In the genomic region with DNA sequence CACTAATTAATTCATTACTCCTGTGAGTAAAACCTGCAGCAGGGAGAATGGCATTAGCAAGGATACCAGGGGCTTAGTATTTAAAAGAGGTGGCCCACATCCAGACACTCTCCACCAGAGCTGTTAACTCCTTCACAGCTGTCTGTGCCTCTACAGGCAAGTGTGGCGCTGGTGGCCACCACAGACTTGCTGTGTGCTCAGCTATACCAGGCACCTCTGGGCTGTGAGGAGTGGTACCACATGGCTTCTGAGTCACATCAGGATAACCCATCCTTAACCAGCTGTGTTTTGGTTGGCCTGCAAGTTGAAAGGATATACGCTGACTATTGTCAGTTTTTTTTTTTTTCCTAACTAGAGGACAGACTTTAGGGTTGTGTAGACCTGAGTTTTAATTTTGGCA, we compare ENCODE assay signal across 26 mouse cellular contexts.
DNase-seq lines count a peak whose midpoint lies in the region; ATAC-seq and TF ChIP-seq lines count a peak whose summit lies in the region.
"Had no signal": no experiment of that assay in that cellular context is flagged by ENCODE, and none has a peak within 500 bp of the region (broad histone marks: within the 10 kb centered on the region; RNA-seq: fewer than 3 reads in every experiment).

No protein-coding gene starts in this region.

- TF ChIP-seq CTCF in intestine, postnatal 0 days (IDR thresholded peaks at IDR 0.05; ENCODE audit: low read depth) = no peak
- no peak for TF ChIP-seq CTCF in stomach, postnatal 0 days (IDR thresholded peaks at IDR 0.05; ENCODE audit: low read depth)

- no peak for ATAC-seq in intestine, embryonic 14.5 days (replicated peaks; ENCODE audit: low FRiP score, low TSS enrichment, low read depth)
- ATAC-seq in intestine, postnatal 0 days = no peak
- ATAC-seq in midbrain, embryonic 16.5 days = 0 out of 2 replicates have a peak, but pooled peaks have one; percentile 62
- no peak for ATAC-seq in midbrain, embryonic 14.5 days (ENCODE audit: low FRiP score, low TSS enrichment)
- no peak for ATAC-seq in limb, embryonic 11.5 days (ENCODE audit: insufficient number of reproducible peaks, low FRiP score, low TSS enrichment, low read depth)
- no peak for ATAC-seq in erythroblast, adult 5-6 weeks (replicated peaks; ENCODE audit: low FRiP score, poor library complexity, severe bottlenecking)
- no peak for ATAC-seq in stomach, postnatal 0 days (ENCODE audit: low FRiP score, low TSS enrichment)
- ATAC-seq: forebrain, embryonic 13.5 days; forebrain, postnatal 0 days; intestine, embryonic 15.5 days had no signal

- 79% methylated on average over 2 of the region's 2 CpGs for WGBS in intestine, embryonic 14.5 days
- 88% methylated on average over 2 of the region's 2 CpGs for WGBS in intestine, postnatal 0 days
- WGBS in midbrain, embryonic 16.5 days = 83% methylated on average over 2 of the region's 2 CpGs
- 75% methylated on average over 2 of the region's 2 CpGs for WGBS in midbrain, embryonic 14.5 days
- WGBS in limb, embryonic 11.5 days = 48% methylated on average over 2 of the region's 2 CpGs
- WGBS in stomach, postnatal 0 days = 90% methylated on average over 2 of the region's 2 CpGs

- H3K4me1 ChIP-seq in intestine, embryonic 14.5 days (replicated peaks; ENCODE audit: control insufficient read depth, insufficient read depth, low read length) = no peaks in the 10 kb centered on the region
- H3K4me1 ChIP-seq in intestine, postnatal 0 days (replicated peaks; ENCODE audit: control insufficient read depth, insufficient read depth, low read length) = no peaks in the 10 kb centered on the region
- H3K4me1 ChIP-seq in midbrain, embryonic 16.5 days (ENCODE audit: control insufficient read depth, insufficient read depth, low read length) = no peaks in the 10 kb centered on the region; the same call in 1 of the 2 replicates
- H3K4me1 ChIP-seq in midbrain, embryonic 14.5 days (ENCODE audit: control insufficient read depth, insufficient read depth, low read length) = no peaks in the 10 kb centered on the region
- H3K4me1 ChIP-seq in limb, embryonic 11.5 days (ENCODE audit: control insufficient read depth, insufficient read depth, low read length) = peaks cover 3% of the 10 kb centered on the region; the same call in 1 of the 2 replicates
- no peaks in the 10 kb centered on the region for H3K4me1 ChIP-seq in stomach, postnatal 0 days (replicated peaks; ENCODE audit: control insufficient read depth, insufficient read depth)
- H3K4me1 ChIP-seq: embryonic facial prominence, embryonic 12.5 days; embryonic facial prominence, embryonic 15.5 days; forebrain, embryonic 13.5 days; hindbrain, embryonic 12.5 days; hindbrain, embryonic 15.5 days; intestine, embryonic 15.5 days had no signal

- no peak for TF ChIP-seq EP300 in stomach, postnatal 0 days (optimal IDR thresholded peaks at IDR 0.05)

- no peak overlapping the region for H3K4me2 ChIP-seq in intestine, embryonic 14.5 days (ENCODE audit: low read length)
- H3K4me2 ChIP-seq in intestine, postnatal 0 days (replicated peaks; ENCODE audit: low read depth) = no peak overlapping the region
- H3K4me2 ChIP-seq in midbrain, embryonic 16.5 days (ENCODE audit: low read length) = no peak overlapping the region
- H3K4me2 ChIP-seq in midbrain, embryonic 14.5 days (ENCODE audit: low read length) = no peak overlapping the region
- no peak overlapping the region for H3K4me2 ChIP-seq in limb, embryonic 11.5 days (ENCODE audit: low read depth, severe bottlenecking)
- H3K4me2 ChIP-seq in stomach, postnatal 0 days (replicated peaks; ENCODE audit: low read depth) = no peak overlapping the region
- H3K4me2 ChIP-seq: embryonic facial prominence, embryonic 12.5 days; embryonic facial prominence, embryonic 15.5 days; forebrain, embryonic 13.5 days; heart, embryonic 11.5 days; hindbrain, embryonic 12.5 days; hindbrain, embryonic 15.5 days; intestine, embryonic 15.5 days had no signal

- H3K36me3 ChIP-seq in intestine, embryonic 14.5 days (ENCODE audit: control insufficient read depth, insufficient read depth, low read length) = no peaks in the 10 kb centered on the region
- H3K36me3 ChIP-seq in intestine, postnatal 0 days (ENCODE audit: control insufficient read depth, insufficient read depth) = no peaks in the 10 kb centered on the region
- no peaks in the 10 kb centered on the region for H3K36me3 ChIP-seq in midbrain, embryonic 16.5 days (ENCODE audit: control insufficient read depth, insufficient read depth, low read length)
- no peaks in the 10 kb centered on the region for H3K36me3 ChIP-seq in midbrain, embryonic 14.5 days (ENCODE audit: control insufficient read depth, insufficient read depth, low read length)
- H3K36me3 ChIP-seq in limb, embryonic 11.5 days (ENCODE audit: control insufficient read depth, insufficient read depth, low read length) = no peaks in the 10 kb centered on the region
- no peaks in the 10 kb centered on the region for H3K36me3 ChIP-seq in stomach, postnatal 0 days (ENCODE audit: control insufficient read depth, insufficient read depth, low read length)
- H3K36me3 ChIP-seq: embryonic facial prominence, embryonic 12.5 days; embryonic facial prominence, embryonic 15.5 days; G1E; hindbrain, embryonic 12.5 days; hindbrain, embryonic 15.5 days; intestine, embryonic 15.5 days had no signal

- DNase-seq in intestine, embryonic 14.5 days (ENCODE audit: low spot score) = peak; percentile 35
- no peak for DNase-seq in midbrain, embryonic 14.5 days
- peak; percentile 17 for DNase-seq in MN1 (ENCODE audit: low spot score)
- DNase-seq in limb, embryonic 11.5 days (ENCODE audit: low spot score) = peak; percentile 32
- no peak for DNase-seq in stomach, postnatal 0 days (ENCODE audit: low spot score)
- DNase-seq: adrenal gland, adult 8-10 months; adrenal gland, postnatal 25 days; cerebellum, adult 18-20 months; cerebellum, adult 9-10 months; cerebellum, postnatal 25 days; forebrain, postnatal 0 days; gastrocnemius, adult 2 months; gastrocnemius, postnatal 14 days had no signal

- no peaks in the 10 kb centered on the region for H3K9me3 ChIP-seq in intestine, embryonic 14.5 days (ENCODE audit: control insufficient read depth, low read length)
- no peaks in the 10 kb centered on the region for H3K9me3 ChIP-seq in intestine, postnatal 0 days (ENCODE audit: control insufficient read depth)
- no peaks in the 10 kb centered on the region for H3K9me3 ChIP-seq in midbrain, embryonic 16.5 days (replicated peaks; ENCODE audit: control insufficient read depth, low read length, poor library complexity, severe bottlenecking)
- H3K9me3 ChIP-seq in midbrain, embryonic 14.5 days (ENCODE audit: control insufficient read depth, low read length) = no peaks in the 10 kb centered on the region
- H3K9me3 ChIP-seq in limb, embryonic 11.5 days (ENCODE audit: control insufficient read depth, low read length) = no peaks in the 10 kb centered on the region
- no peaks in the 10 kb centered on the region for H3K9me3 ChIP-seq in stomach, postnatal 0 days (ENCODE audit: control insufficient read depth, low read length)
- H3K9me3 ChIP-seq: embryonic facial prominence, embryonic 12.5 days; embryonic facial prominence, embryonic 15.5 days; forebrain, embryonic 13.5 days; G1E; hindbrain, embryonic 12.5 days; hindbrain, embryonic 15.5 days; intestine, embryonic 15.5 days had no signal

- H3K4me3 ChIP-seq in intestine, embryonic 14.5 days (ENCODE audit: low read depth, low read length) = no peak overlapping the region
- no peak overlapping the region for H3K4me3 ChIP-seq in intestine, postnatal 0 days (ENCODE audit: low read depth, low read length)
- H3K4me3 ChIP-seq in midbrain, embryonic 16.5 days (ENCODE audit: low read depth, low read length) = no peak overlapping the region
- no peak overlapping the region for H3K4me3 ChIP-seq in midbrain, embryonic 14.5 days (replicated peaks; ENCODE audit: low read depth, low read length)
- no peak overlapping the region for H3K4me3 ChIP-seq in limb, embryonic 11.5 days (ENCODE audit: low read depth, low read length)
- H3K4me3 ChIP-seq in stomach, postnatal 0 days (ENCODE audit: low read depth, low read length) = no peak overlapping the region
- H3K4me3 ChIP-seq: embryonic facial prominence, embryonic 12.5 days; embryonic facial prominence, embryonic 15.5 days; erythroblast, embryonic 14.5 days; forebrain, embryonic 13.5 days; gastrocnemius, adult 2 months; hindbrain, embryonic 12.5 days; hindbrain, embryonic 15.5 days; intestine, embryonic 15.5 days had no signal

- no peak overlapping the region for H3K27ac ChIP-seq in intestine, embryonic 14.5 days (ENCODE audit: low read depth)
- no peak overlapping the region for H3K27ac ChIP-seq in intestine, postnatal 0 days (ENCODE audit: low read depth, low read length)
- H3K27ac ChIP-seq in midbrain, embryonic 16.5 days (ENCODE audit: low read length) = no peak overlapping the region
- H3K27ac ChIP-seq in midbrain, embryonic 14.5 days (replicated peaks; ENCODE audit: low read depth, low read length) = no peak overlapping the region
- no peak overlapping the region for H3K27ac ChIP-seq in limb, embryonic 11.5 days (replicated peaks; ENCODE audit: low read depth, low read length)
- H3K27ac ChIP-seq in stomach, postnatal 0 days (replicated peaks) = no peak overlapping the region
- H3K27ac ChIP-seq: embryonic facial prominence, embryonic 12.5 days; embryonic facial prominence, embryonic 15.5 days; forebrain, embryonic 13.5 days; gastrocnemius, adult 2 months; hindbrain, embryonic 12.5 days; hindbrain, embryonic 15.5 days; intestine, embryonic 15.5 days had no signal

- no peaks in the 10 kb centered on the region for H3K27me3 ChIP-seq in intestine, embryonic 14.5 days (replicated peaks; ENCODE audit: control insufficient read depth, insufficient read depth, low read length)
- H3K27me3 ChIP-seq in intestine, postnatal 0 days (replicated peaks; ENCODE audit: control insufficient read depth, insufficient read depth, low read length) = no peaks in the 10 kb centered on the region
- no peaks in the 10 kb centered on the region for H3K27me3 ChIP-seq in midbrain, embryonic 16.5 days (ENCODE audit: control insufficient read depth, insufficient read depth, low read depth, low read length)
- H3K27me3 ChIP-seq in midbrain, embryonic 14.5 days (ENCODE audit: control insufficient read depth, insufficient read depth, low read length) = no peaks in the 10 kb centered on the region
- H3K27me3 ChIP-seq in limb, embryonic 11.5 days (ENCODE audit: control insufficient read depth, insufficient read depth, low read length) = no peaks in the 10 kb centered on the region
- H3K27me3 ChIP-seq in stomach, postnatal 0 days (ENCODE audit: control insufficient read depth, insufficient read depth, low read length) = no peaks in the 10 kb centered on the region
- H3K27me3 ChIP-seq: CH12.LX; embryonic facial prominence, embryonic 12.5 days; embryonic facial prominence, embryonic 15.5 days; forebrain, embryonic 13.5 days; hindbrain, embryonic 12.5 days; hindbrain, embryonic 15.5 days; intestine, embryonic 15.5 days had no signal

- no peak overlapping the region for H3K9ac ChIP-seq in intestine, embryonic 14.5 days (ENCODE audit: low read length)
- no peak overlapping the region for H3K9ac ChIP-seq in intestine, postnatal 0 days (ENCODE audit: low read depth, low read length)
- H3K9ac ChIP-seq in midbrain, embryonic 16.5 days (ENCODE audit: low read depth, low read length) = no peak overlapping the region
- no peak overlapping the region for H3K9ac ChIP-seq in midbrain, embryonic 14.5 days (replicated peaks; ENCODE audit: low read length)
- H3K9ac ChIP-seq in limb, embryonic 11.5 days (ENCODE audit: low read length) = no peak overlapping the region
- H3K9ac ChIP-seq in stomach, postnatal 0 days (ENCODE audit: low read length) = no peak overlapping the region
- H3K9ac ChIP-seq: embryonic facial prominence, embryonic 12.5 days; embryonic facial prominence, embryonic 15.5 days; forebrain, embryonic 13.5 days; forebrain, postnatal 0 days; hindbrain, embryonic 12.5 days; hindbrain, embryonic 15.5 days; intestine, embryonic 15.5 days had no signal

Comparison
In these comparisons a context has a peak if more than half of its experiments do, and no peak if none do; other contexts are left out.
1. DNase-seq: peak in intestine, embryonic 14.5 days (single experiment), MN1 (single experiment) and limb, embryonic 11.5 days (single experiment); none in midbrain, embryonic 14.5 days (single experiment) and stomach, postnatal 0 days (single experiment).